Mouse (Mus musculus) kidney, embryonic 15.5 days (tissue): ENCODE measurements around the gene Igfals. TPM values are rescaled to one million over a fixed set of nuclear protein-coding genes. Genes with fewer than 3 reads are reported as not detected.

ENCODE experiments used
- ATAC-seq: fragments of 200-750 bp; cut with Nextera tagmentation; replicated peaks from 2 replicates; pipeline ENCODE4 v1.8.0; 2017; ENCODE audit warnings: moderate TSS enrichment; ENCODE audit not compliant: low FRiP score
- H3K27ac ChIP-seq: fragments of 300-500 bp; sonication (generic); 2 replicates; pipeline ENCODE4 v1.5.1; 2015; ENCODE audit warnings: mild to moderate bottlenecking, inconsistent platforms
- H3K27me3 ChIP-seq: fragments of 300-500 bp; sonication (generic); 2 replicates; pipeline ENCODE4 v1.6.1; 2015; ENCODE audit warnings: inconsistent platforms
- H3K36me3 ChIP-seq: fragments of 300-500 bp; sonication (generic); 2 replicates; pipeline ENCODE4 v1.6.1; 2015; ENCODE audit warnings: inconsistent platforms
- H3K4me1 ChIP-seq: fragments of 300-500 bp; sonication (generic); 2 replicates; pipeline ENCODE4 v1.6.1; 2015; ENCODE audit warnings: inconsistent platforms
- H3K4me2 ChIP-seq: fragments of 300-500 bp; sonication (generic); 2 replicates; pipeline ENCODE4 v1.6.1; 2015; ENCODE audit warnings: moderate library complexity, mild to moderate bottlenecking, inconsistent platforms
- H3K4me3 ChIP-seq: fragments of 300-500 bp; sonication (generic); replicated peaks from 2 replicates; pipeline ENCODE4 v1.5.1; 2015; ENCODE audit warnings: mild to moderate bottlenecking, inconsistent platforms
- H3K9ac ChIP-seq: fragments of 300-500 bp; sonication (generic); 2 replicates; pipeline ENCODE4 v1.6.1; 2015; ENCODE audit warnings: mild to moderate bottlenecking, inconsistent platforms
- H3K9me3 ChIP-seq: fragments of 300-500 bp; sonication (generic); replicated peaks from 2 replicates; pipeline ENCODE4 v1.6.1; 2016; ENCODE audit warnings: inconsistent platforms
- WGBS: fragments of 180-500 bp; shearing (Covaris S2); methylation state at CpG from one replicate; pipeline ENCODE4 v1.1.7; 2015; ENCODE audit warnings: mixed read lengths; 5-methylcytosine and 5-hydroxymethylcytosine counted together
- polyA plus RNA-seq: library from polyadenylated mRNA; unstranded; fragments of >200 nt; fragmentation: Nextera tagmentation; extraction: Ambion mirVana; gene quantifications from 2 replicates; pipeline ENCODE4 v1.2.1, GENCODE M21; 2015

Gene Igfals
- 1.7 and 2.1 TPM in 2 replicates for polyA plus RNA-seq

DNA sequence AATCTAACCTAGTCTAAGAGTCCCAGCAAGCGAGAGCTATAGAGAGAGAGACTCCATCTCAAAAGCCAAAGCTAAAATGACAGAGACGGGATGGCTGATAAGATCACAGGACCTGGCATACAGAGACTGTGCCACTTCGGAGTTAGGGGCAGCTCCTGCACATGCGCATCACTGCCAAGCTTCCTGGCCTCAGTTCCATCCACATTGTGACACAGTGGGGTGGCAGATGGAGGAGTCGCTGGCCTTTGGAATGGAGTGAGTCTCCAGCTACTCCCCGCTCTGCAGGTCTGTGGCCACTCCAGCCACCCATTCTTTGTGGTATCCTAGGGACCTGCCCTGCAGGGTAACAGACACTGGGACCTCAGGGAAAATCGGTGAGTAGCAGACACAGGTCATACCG is at the start of gene Igfals:
Gene Igfals (plus strand): TSS at position 222 of the 400 bp plus-strand sequence.
- Histone ChIP-seq H3K27ac (no peak within 1 kb of the TSS), H3K4me3 (no peak within 1 kb of the TSS), H3K4me2 (no peak within 1 kb of the TSS), H3K9me3 (no peaks in the 10 kb centered on the region), H3K36me3 (peaks cover 49% of the 10 kb centered on the region), H3K27me3 (no peaks in the 10 kb centered on the region), H3K9ac (no peak within 1 kb of the TSS), H3K4me1 (no peaks in the 10 kb centered on the region)
- no peak for ATAC-seq
- 92% methylated on average over 8 of the region's 8 CpGs for WGBS

- WGBS = 43% methylated on average over 1 of the region's 1 CpGs
- ATAC-seq = no peak
These were observed 48.3 kb upstream of the Igfals start for GRCm38 (mm10) chr17:24817503-24817902.

DNA sequence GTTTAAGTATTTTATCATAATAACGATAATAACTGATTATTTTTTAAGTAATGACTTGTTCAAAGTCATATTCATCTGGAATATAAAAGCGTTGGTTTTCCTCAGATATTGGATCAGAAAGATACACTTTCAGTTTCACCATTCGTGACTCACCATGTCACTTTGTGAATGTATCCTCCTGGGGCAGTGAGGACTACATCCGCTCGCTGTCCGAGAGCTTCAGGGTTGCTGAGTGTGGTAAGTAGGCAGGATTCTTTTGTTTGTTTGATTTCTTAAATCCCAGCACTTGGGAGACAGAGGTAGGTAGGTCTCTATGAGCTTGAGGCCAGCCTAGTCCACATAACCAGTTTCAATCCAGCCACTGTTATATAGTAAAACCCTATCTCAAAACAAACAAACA is 47.6 kb upstream of the Igfals start:
- no peak overlapping the region for H3K4me3 ChIP-seq
- no peaks in the 10 kb centered on the region for H3K4me1 ChIP-seq
- H3K9me3 ChIP-seq = no peaks in the 10 kb centered on the region
- H3K4me2 ChIP-seq = no peak overlapping the region
- H3K9ac ChIP-seq = no peak overlapping the region
- ATAC-seq = no peak
- H3K36me3 ChIP-seq = no peaks in the 10 kb centered on the region
- H3K27me3 ChIP-seq = peaks cover 11% of the 10 kb centered on the region
- 55% methylated on average over 6 of the region's 6 CpGs for WGBS
- H3K27ac ChIP-seq = no peak overlapping the region

More at GRCm38 (mm10) chr17:24817503-24817902, 48.3 kb upstream of the Igfals start:
- no peak overlapping the region for H3K4me2 ChIP-seq
- H3K9me3 ChIP-seq = no peaks in the 10 kb centered on the region
- no peak overlapping the region for H3K4me3 ChIP-seq
- H3K9ac ChIP-seq = no peak overlapping the region
- peaks cover 11% of the 10 kb centered on the region for H3K27me3 ChIP-seq
- no peak overlapping the region for H3K27ac ChIP-seq
- no peaks in the 10 kb centered on the region for H3K36me3 ChIP-seq
- no peaks in the 10 kb centered on the region for H3K4me1 ChIP-seq

DNA sequence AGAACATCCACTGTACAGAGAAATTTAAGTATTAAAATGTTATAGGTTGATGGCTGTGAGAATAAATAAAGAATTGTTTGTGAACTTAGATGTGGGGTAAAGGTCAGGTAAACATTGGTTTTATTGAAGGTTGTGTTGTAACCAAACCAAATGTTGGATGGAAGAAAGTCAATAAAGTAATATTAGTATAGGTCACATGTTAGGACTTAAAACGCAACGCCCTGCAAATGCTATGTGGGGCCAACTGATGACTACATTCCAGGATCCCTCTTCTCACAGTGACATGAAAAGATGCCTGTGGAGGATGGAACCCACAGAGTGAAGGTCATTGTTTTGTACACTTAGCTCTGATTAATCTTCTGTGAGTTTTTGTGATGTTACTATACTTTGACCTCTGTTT is 46.3 kb upstream of the Igfals start:
- Histone ChIP-seq H3K36me3 (no peaks in the 10 kb centered on the region), H3K4me1 (no peaks in the 10 kb centered on the region), H3K4me3 (no peak overlapping the region), H3K9ac (no peak overlapping the region), H3K27me3 (peaks cover 15% of the 10 kb centered on the region), H3K9me3 (no peaks in the 10 kb centered on the region), H3K4me2 (no peak overlapping the region), H3K27ac (no peak overlapping the region)
- 70% methylated on average over 2 of the region's 2 CpGs for WGBS
- ATAC-seq = no peak

- Histone ChIP-seq H3K4me3 (no peak overlapping the region), H3K4me1 (no peaks in the 10 kb centered on the region), H3K9ac (no peak overlapping the region), H3K36me3 (no peaks in the 10 kb centered on the region), H3K9me3 (no peaks in the 10 kb centered on the region), H3K27me3 (peaks cover 22% of the 10 kb centered on the region), H3K27ac (no peak overlapping the region), H3K4me2 (no peak overlapping the region)
- WGBS = 50% methylated on average over 3 of the region's 3 CpGs
- ATAC-seq = no peak
These were observed 44.2 kb upstream of the Igfals start for GRCm38 (mm10) chr17:24821351-24822280.

- ATAC-seq = no peak
- Histone ChIP-seq H3K4me1 (no peaks in the 10 kb centered on the region), H3K36me3 (no peaks in the 10 kb centered on the region), H3K27me3 (peaks cover 18% of the 10 kb centered on the region), H3K4me2 (no peak within 1 kb of the TSS), H3K9ac (no peak within 1 kb of the TSS), H3K9me3 (no peaks in the 10 kb centered on the region), H3K27ac (no peak within 1 kb of the TSS), H3K4me3 (no peak within 1 kb of the TSS)
- 66% methylated on average over 8 of the region's 8 CpGs for whole genome bisulfite sequencing
These were observed 26.0 kb upstream of the Igfals start, which contains the start of gene Hagh for GRCm38 (mm10) chr17:24839842-24840241. TSS of gene Hagh (plus strand) at chr17:24840143.

- H3K9me3 ChIP-seq = no peaks in the 10 kb centered on the region
- peaks cover 23% of the 10 kb centered on the region for H3K27me3 ChIP-seq
- no peak overlapping the region for H3K9ac ChIP-seq
- no peak overlapping the region for H3K4me2 ChIP-seq
- WGBS = 54% methylated on average over 5 of the region's 5 CpGs
- H3K27ac ChIP-seq = no peak overlapping the region
- H3K4me1 ChIP-seq = no peaks in the 10 kb centered on the region
- no peaks in the 10 kb centered on the region for H3K36me3 ChIP-seq
- no peak for ATAC-seq
- no peak overlapping the region for H3K4me3 ChIP-seq
These were observed 25.5 kb upstream of the Igfals start for GRCm38 (mm10) chr17:24840341-24840740.

GRCm38 (mm10) chr17:24841133-24841532 is 24.7 kb upstream of the Igfals start:
- no peak overlapping the region for H3K27ac ChIP-seq
- no peaks in the 10 kb centered on the region for H3K36me3 ChIP-seq
- no peak overlapping the region for H3K9ac ChIP-seq
- H3K4me2 ChIP-seq = no peak overlapping the region
- peaks cover 21% of the 10 kb centered on the region for H3K27me3 ChIP-seq
- no peaks in the 10 kb centered on the region for H3K4me1 ChIP-seq
- WGBS = 56% methylated on average over 4 of the region's 4 CpGs
- no peak for ATAC-seq
- no peak overlapping the region for H3K4me3 ChIP-seq
- H3K9me3 ChIP-seq = no peaks in the 10 kb centered on the region

DNA sequence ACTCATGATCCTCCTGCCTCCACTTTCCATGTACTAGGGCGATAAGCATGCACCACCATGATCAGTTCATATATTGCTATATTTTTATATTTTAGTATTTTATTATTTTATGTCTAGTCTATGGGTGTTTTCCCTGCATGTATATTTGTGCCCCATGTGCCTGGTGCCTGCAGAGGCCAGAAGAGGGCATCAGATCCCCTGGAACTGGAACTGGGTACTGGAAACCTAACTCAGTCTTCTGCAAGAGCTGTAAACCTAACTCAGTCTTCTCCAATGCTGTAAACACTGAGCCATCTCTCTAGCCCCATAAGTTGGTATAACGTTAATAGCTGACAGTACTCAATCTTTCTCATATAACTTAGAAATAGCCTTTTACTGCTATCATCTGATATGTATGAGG is 23.2 kb upstream of the Igfals start:
- Histone ChIP-seq H3K4me1 (no peaks in the 10 kb centered on the region), H3K27ac (no peak overlapping the region), H3K9me3 (no peaks in the 10 kb centered on the region), H3K9ac (no peak overlapping the region), H3K4me3 (no peak overlapping the region), H3K36me3 (no peaks in the 10 kb centered on the region), H3K27me3 (peaks cover 21% of the 10 kb centered on the region), H3K4me2 (no peak overlapping the region)
- ATAC-seq = no peak
- WGBS = 60% methylated on average over 2 of the region's 2 CpGs

DNA sequence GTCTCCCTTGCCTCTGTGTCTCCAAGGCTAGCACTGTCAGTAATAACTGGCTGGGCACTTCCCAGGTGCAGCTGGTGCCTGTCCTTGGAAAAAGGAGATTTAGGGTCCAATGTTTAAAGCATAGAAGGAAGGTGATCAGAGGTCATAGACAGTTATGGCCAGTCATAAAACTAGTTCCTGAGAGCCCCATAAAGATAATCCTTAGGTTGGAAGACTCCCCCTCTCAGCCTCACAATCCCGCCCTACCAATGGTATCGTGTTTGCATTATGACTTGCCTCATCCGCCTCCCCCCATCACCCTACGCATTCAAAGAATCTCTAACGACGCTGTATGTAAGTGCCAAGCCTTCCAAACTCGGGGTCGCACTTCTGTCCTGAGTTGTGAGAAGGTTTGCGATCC is 21.3 kb upstream of the Igfals start:
- H3K9ac ChIP-seq = 0 out of 2 replicates have a peak overlapping the region, but pooled peaks have one; percentile 3
- 16% methylated on average over 9 of the region's 9 CpGs for WGBS
- no peaks in the 10 kb centered on the region for H3K36me3 ChIP-seq
- H3K4me1 ChIP-seq = peaks cover 7% of the 10 kb centered on the region
- no peaks in the 10 kb centered on the region for H3K9me3 ChIP-seq
- peaks cover 21% of the 10 kb centered on the region for H3K27me3 ChIP-seq
- no peak overlapping the region for H3K4me2 ChIP-seq
- no peak overlapping the region for H3K4me3 ChIP-seq
- no peak for ATAC-seq
- no peak overlapping the region for H3K27ac ChIP-seq

DNA sequence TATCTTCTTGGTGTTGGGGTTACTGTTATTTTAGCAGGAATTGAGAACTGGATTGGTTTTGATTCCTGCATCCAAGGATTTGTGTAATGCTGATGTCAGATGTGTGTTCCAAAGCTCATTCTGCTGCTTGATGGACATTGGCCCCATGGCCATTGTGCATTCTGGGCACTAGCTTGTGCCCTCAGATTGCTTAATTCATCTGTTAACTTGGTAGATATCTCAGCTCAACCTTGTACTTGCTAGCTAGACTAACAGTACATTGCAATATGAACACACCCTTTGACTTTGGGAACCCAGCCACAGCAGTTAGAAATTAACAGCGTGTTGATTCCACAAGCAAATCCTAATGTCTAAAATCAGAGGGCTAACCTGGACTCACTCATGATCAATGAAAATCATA is 18.4 kb upstream of the Igfals start:
- H3K9me3 ChIP-seq = no peaks in the 10 kb centered on the region
- H3K4me2 ChIP-seq = no peak overlapping the region
- H3K4me3 ChIP-seq = no peak overlapping the region
- peaks cover 19% of the 10 kb centered on the region for H3K4me1 ChIP-seq
- no peak overlapping the region for H3K27ac ChIP-seq
- H3K9ac ChIP-seq = no peak overlapping the region
- no peak for ATAC-seq
- 91% methylated on average over 1 of the region's 1 CpGs for WGBS
- H3K27me3 ChIP-seq = peaks cover 25% of the 10 kb centered on the region
- no peaks in the 10 kb centered on the region for H3K36me3 ChIP-seq

DNA sequence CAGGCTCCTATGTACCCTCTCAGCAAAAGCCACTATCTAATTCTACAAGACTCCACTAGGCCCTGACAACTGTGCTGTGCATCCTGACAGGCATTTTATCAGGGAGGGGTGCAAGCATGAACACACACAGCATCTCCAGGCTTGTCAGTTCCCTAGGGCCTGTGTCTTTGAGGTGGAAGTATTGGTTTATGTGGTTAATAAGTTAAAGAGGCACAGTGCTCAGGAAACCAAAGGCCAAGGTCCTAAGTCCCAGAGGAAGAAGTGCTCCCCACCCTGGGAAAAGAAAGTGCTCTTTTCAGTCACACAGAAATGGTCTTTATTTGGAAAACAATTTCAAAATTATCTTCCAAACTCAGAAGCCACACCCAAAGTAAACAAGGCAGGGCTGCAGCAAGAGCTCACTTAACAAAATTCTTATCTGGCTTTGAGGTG is 17.2 kb upstream of the Igfals start:
- Histone ChIP-seq H3K9me3 (no peaks in the 10 kb centered on the region), H3K27ac (peak overlapping the region; percentile 99), H3K4me2 (peak overlapping the region; percentile 93), H3K4me1 (peaks cover 19% of the 10 kb centered on the region), H3K27me3 (peaks cover 21% of the 10 kb centered on the region), H3K9ac (peak overlapping the region; percentile 1; the same call in 1 of the 2 replicates), H3K36me3 (peaks cover 9% of the 10 kb centered on the region), H3K4me3 (peak overlapping the region; percentile 87)
- ATAC-seq = no peak
